ENCODE assay signal across 11 mouse cellular contexts in the genomic region with DNA sequence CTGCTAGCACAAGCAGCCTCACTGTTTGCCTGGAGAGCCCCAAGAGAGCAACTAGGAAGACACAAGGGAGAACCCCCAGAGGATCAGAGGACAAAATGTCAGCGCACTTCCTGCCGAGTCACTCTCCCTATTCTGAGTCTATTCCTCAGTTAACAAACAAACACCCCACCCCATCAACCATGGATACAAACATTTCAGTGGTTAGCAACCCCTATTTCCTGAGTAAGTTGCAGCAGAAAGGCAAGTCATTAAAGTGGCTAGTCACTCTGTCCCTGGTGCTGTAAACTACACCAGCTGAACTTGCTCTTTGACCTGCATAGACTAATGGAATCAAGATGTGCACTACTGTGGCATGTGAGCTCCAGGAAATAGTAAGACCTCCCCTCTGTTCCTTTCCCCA.
DNase-seq lines count a peak whose midpoint lies in the region; TF ChIP-seq lines count a peak whose summit lies in the region.
"Had no signal": no experiment of that assay in that cellular context is flagged by ENCODE, and none has a peak within 500 bp of the region (broad histone marks: within the 10 kb centered on the region; RNA-seq: fewer than 3 reads in every experiment).

No protein-coding gene starts in this region.

- no peak for TF ChIP-seq POLR2A in lung, adult 2 months (IDR thresholded peaks at IDR 0.05; ENCODE audit: borderline replicate concordance, extremely low read depth, low read depth, low read length)

- no peak overlapping the region for H3K4me3 ChIP-seq in lung, adult 2 months (replicated peaks; ENCODE audit: extremely low read depth, low read depth, low read length)

- H3K4me1 ChIP-seq in lung, adult 2 months (ENCODE audit: control insufficient read depth, insufficient read depth, low read length): peaks cover 4% of the 10 kb centered on the region

- DNase-seq in lung, adult 18-20 months: peak; percentile 9 to 17
- no peak for DNase-seq in lung, adult 2 months
- DNase-seq in embryo, embryonic 11.5 days (ENCODE audit: low read depth, low spot score): peak; percentile 57
- DNase-seq in kidney, postnatal 10 days: peak; percentile 42
- peak; percentile 24 for DNase-seq in thymus, postnatal 14 days
- no peak for DNase-seq in B cell, adult 2 months
- no peak for DNase-seq in cerebellum, postnatal 25 days
- DNase-seq in urinary bladder, adult 18-20 months (ENCODE audit: low spot score in 2 of 2): no peak
- DNase-seq: adrenal gland, adult 2 months; forebrain, postnatal 0 days; liver, postnatal 0 days had no signal

- 32% methylated on average over 2 of the region's 2 CpGs for WGBS in lung, adult 2 months

- no peak for TF ChIP-seq CTCF in lung, adult 2 months (IDR thresholded peaks at IDR 0.05; ENCODE audit: insufficient read depth, low read length)

Comparison
In these comparisons a context has a peak if more than half of its experiments do, and no peak if none do; other contexts are left out.
1. DNase-seq: peak in lung, adult 18-20 months (2 of 2), embryo, embryonic 11.5 days (single experiment), kidney, postnatal 10 days (single experiment) and thymus, postnatal 14 days (single experiment); none in lung, adult 2 months (single experiment), B cell, adult 2 months (0 of 2), cerebellum, postnatal 25 days (0 of 2) and urinary bladder, adult 18-20 months (0 of 2).